Mouse (Mus musculus) hindbrain, embryonic 14.5 days (tissue): Measurements from ENCODE around the gene Gm5773. TPM values are rescaled to one million over a fixed set of nuclear protein-coding genes. Genes with fewer than 3 reads are reported as not detected.
"Not testable (repeated sequence)": the region's sequence is repeated elsewhere in the genome, so short reads cannot be mapped to it uniquely, and the experiment has no call there.

Experiments used
- ATAC-seq: fragments of 200-750 bp; cut with Nextera tagmentation; 2 replicates; pipeline ENCODE4 v1.8.0; 2017; ENCODE audit warnings: moderate number of reproducible peaks, mild to moderate bottlenecking, moderate TSS enrichment, moderate library complexity; ENCODE audit not compliant: low FRiP score
- DNase-seq: peaks from one replicate; pipeline ENCODE4 v3.0.0-alpha.2; 2015; ENCODE audit warnings: low spot score
- H3K27ac ChIP-seq: fragments of 300-500 bp; sonication (generic); 2 replicates; pipeline ENCODE4 v1.5.1; 2014; ENCODE audit warnings: mild to moderate bottlenecking, moderate library complexity
- H3K27me3 ChIP-seq: fragments of 300-500 bp; sonication (generic); 2 replicates; pipeline ENCODE4 v1.6.1; 2014; ENCODE audit warnings: mild to moderate bottlenecking, low read length, mixed read lengths; ENCODE audit not compliant: control insufficient read depth, insufficient read depth
- H3K36me3 ChIP-seq: fragments of 300-500 bp; sonication (generic); replicated peaks from 2 replicates; pipeline ENCODE4 v1.6.1; 2014; ENCODE audit not compliant: control insufficient read depth, insufficient read depth
- H3K4me1 ChIP-seq: fragments of 300-500 bp; sonication (generic); replicated peaks from 2 replicates; pipeline ENCODE4 v1.6.1; 2014; ENCODE audit warnings: antibody characterized with exemption, low read length, mixed read lengths; ENCODE audit not compliant: control insufficient read depth, insufficient read depth
- H3K4me2 ChIP-seq: fragments of 300-500 bp; sonication (generic); replicated peaks from 2 replicates; pipeline ENCODE4 v1.6.1; 2014; ENCODE audit warnings: mild to moderate bottlenecking, moderate library complexity
- H3K4me3 ChIP-seq: fragments of 300-500 bp; sonication (generic); replicated peaks from 2 replicates; pipeline ENCODE4 v1.5.1; 2014; ENCODE audit warnings: mild to moderate bottlenecking, low read length
- H3K9ac ChIP-seq: fragments of 300-500 bp; sonication (generic); 2 replicates; pipeline ENCODE4 v1.6.1; 2014
- H3K9me3 ChIP-seq: fragments of 300-500 bp; sonication (generic); 2 replicates; pipeline ENCODE4 v1.6.1; 2016; ENCODE audit warnings: low read length; ENCODE audit not compliant: control insufficient read depth
- WGBS: fragments of 180-500 bp; shearing (Covaris S2); extraction: QIAGEN DNeasy Blood & Tissue Kit; methylation state at CpG from one replicate; pipeline ENCODE4 v1.1.7; 2014; 5-methylcytosine and 5-hydroxymethylcytosine counted together
- polyA plus RNA-seq: library from polyadenylated mRNA; unstranded; fragments of >200 nt; fragmentation: Nextera tagmentation; extraction: Ambion mirVana; gene quantifications from 2 replicates; pipeline ENCODE4 v1.2.1, GENCODE M21; 2014

Gm5773 gene
- not detected in 2 replicates for polyA plus RNA-seq

DNA sequence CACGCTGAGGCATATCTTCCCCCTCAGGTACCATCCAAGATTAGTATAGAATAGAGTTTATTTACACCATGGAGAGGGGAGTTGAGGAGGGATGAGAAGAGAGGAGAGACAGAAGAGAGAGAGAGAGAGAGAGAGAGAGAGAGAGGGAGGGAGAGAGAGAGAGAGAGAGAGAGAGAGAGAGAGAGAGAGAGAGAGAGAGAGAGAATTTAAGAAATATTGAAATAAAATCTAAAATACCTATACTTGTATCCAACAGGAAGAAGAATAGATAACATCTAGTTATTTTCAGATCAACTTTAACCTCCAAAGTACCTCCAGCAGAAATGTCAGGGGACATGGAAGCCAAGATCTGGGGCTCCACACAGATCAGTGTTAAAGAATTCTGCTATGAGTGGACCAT, at the start of gene Gm5773:
Gene Gm5773 (plus strand): TSS at position 301 of the 400 bp plus-strand sequence.
- H3K4me1 ChIP-seq, H3K9me3 ChIP-seq, H3K27ac ChIP-seq, H3K4me2 ChIP-seq, ATAC-seq, H3K36me3 ChIP-seq, H3K27me3 ChIP-seq, H3K9ac ChIP-seq, DNase-seq, H3K4me3 ChIP-seq: not testable (repeated sequence)
- 88% methylated on average over 1 of the region's 1 CpGs for WGBS

DNA sequence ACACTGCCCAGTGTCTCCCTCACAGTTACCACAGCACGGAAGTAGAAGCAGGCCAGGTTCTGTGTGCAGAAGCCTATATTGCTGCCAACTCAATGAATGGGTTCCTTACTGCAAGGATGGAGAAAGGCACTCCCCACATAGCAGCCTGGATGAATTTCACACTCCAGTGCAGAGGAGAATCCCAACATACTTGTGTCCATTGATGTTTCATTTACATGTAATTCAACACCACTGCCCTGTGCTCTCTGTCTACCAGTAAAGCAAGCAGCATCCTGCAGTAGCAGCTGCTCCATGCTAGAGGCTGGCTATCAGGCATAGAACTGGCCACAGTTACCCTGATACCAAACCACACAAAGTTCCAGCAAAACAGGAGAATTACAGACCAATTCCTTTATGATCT, 27.3 kb upstream of the Gm5773 start:
- WGBS = 94% methylated on average over 1 of the region's 1 CpGs
- not testable (repeated sequence) for H3K9ac ChIP-seq, ATAC-seq, H3K9me3 ChIP-seq, H3K27ac ChIP-seq, H3K4me1 ChIP-seq, H3K36me3 ChIP-seq, H3K4me2 ChIP-seq, H3K27me3 ChIP-seq, DNase-seq, H3K4me3 ChIP-seq

DNA sequence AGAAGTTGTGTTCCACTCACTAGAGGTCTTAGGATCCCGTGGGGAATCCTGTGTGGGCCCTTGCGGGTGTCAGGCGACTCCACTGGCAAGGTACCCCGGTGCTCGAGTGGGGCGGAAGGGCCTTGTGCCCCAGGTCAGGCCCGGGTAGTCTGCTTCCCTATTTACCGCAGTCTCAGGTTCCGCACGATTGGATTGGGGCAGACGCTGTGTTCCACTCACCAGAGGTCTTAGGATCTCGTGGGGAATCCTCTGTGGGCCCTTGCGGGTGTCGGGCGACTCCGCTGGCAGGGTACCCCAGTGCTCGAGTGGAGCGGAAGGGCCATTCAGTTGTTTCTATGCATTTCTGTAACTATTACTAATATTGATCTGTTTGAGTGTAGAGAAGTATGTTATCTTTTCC, 18.8 kb upstream of the Gm5773 start:
- not testable (repeated sequence) for H3K36me3 ChIP-seq, H3K4me1 ChIP-seq, H3K9ac ChIP-seq, ATAC-seq, H3K4me3 ChIP-seq, DNase-seq, H3K4me2 ChIP-seq, H3K27ac ChIP-seq, H3K27me3 ChIP-seq, H3K9me3 ChIP-seq
- WGBS = 96% methylated on average over 18 of the region's 18 CpGs

DNA sequence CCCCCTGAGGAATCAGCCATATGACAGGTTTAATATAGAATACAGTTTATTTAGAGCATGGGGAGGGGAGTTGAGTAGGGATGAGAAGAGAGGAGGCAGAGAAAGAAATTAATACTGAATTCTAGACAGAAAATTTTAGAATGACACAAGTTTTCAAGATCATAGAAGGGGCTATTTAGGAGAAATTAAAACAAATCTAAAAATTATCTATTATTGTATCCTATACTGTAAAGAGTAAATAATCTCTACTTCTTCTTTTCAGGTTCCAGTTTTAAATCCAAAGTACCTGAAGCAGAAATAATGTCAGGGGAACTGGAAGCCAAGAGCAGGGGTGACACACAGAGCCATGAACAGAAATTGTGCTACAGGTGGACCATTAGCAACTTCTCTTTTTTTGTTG, 23.3 kb downstream of the Gm5773 start, which contains the start of gene Tdpoz4:
Gene Tdpoz4 (plus strand): TSS at position 301 of the 400 bp plus-strand sequence.
- not testable (repeated sequence) for H3K27ac ChIP-seq, H3K36me3 ChIP-seq, ATAC-seq

DNA sequence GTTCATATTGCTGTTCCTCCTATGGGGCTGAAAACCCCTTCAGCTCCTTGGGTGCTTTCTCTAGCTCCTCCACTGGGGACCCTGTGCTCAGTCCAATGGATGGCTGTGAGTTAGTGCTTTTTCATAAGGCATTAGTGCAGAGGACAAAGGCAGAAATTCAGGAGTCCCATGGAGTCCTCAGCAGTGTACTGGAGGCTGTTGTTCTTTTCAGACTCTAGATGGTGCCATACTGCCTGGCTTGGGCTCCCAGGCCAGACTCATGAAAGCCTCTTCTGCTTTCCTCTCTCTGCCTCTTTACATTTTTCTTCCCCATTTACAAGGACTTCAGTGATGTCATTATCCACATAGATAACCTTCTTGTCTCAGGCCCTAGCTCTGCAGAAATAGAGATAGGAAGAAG, 40.5 kb downstream of the Gm5773 start:
- not testable (repeated sequence) for H3K27me3 ChIP-seq, ATAC-seq, H3K27ac ChIP-seq, H3K9ac ChIP-seq, H3K36me3 ChIP-seq, H3K4me2 ChIP-seq, H3K9me3 ChIP-seq, DNase-seq, H3K4me1 ChIP-seq, H3K4me3 ChIP-seq

More for the DNA sequence above, 23.3 kb downstream of the Gm5773 start, which contains the start of gene Tdpoz4:
- H3K9ac ChIP-seq, H3K9me3 ChIP-seq, H3K4me3 ChIP-seq, H3K27me3 ChIP-seq, H3K4me2 ChIP-seq, H3K4me1 ChIP-seq, DNase-seq: not testable (repeated sequence)

Other genes with a start within 250 kb of the Gm5773 start
- 172 and 201 TPM in 2 replicates for gene S100a10, start 217.9 kb upstream of the Gm5773 start, polyA plus RNA-seq
- not detected in 2 replicates for gene Tdpoz2, start 120.3 kb upstream of the Gm5773 start, polyA plus RNA-seq
- not detected in 2 replicates for gene Tdpoz1, start 96.7 kb upstream of the Gm5773 start, polyA plus RNA-seq
- gene Gm37596, start 79.9 kb upstream of the Gm5773 start, polyA plus RNA-seq = not detected in 2 replicates
- gene Tdpoz4, start 23.4 kb downstream of the Gm5773 start, polyA plus RNA-seq = not detected in 2 replicates
- gene Tdpoz3, start 53.0 kb downstream of the Gm5773 start, polyA plus RNA-seq = not detected in 2 replicates
- gene Gm9117, start 170.5 kb downstream of the Gm5773 start, polyA plus RNA-seq = not detected in 2 replicates
- gene Tdpoz5, start 188.3 kb downstream of the Gm5773 start, polyA plus RNA-seq = not detected in 2 replicates